Mouse (Mus musculus) kidney, adult 18-20 months (tissue): ENCODE measurements at regions not wholly inside any gene's neighbourhood (a gene's known extent, or its start where the extent isn't known, plus 50 kb on each side); places are given as distances from the start of the nearest gene placed in this dataset.
A peak's percentile ranks its signal among the peaks of the same experiment; 100 is the strongest.

Experiments used
- DNase-seq: peaks from one replicate; pipeline ENCODE4 v3.0.0; 2021

DNA sequence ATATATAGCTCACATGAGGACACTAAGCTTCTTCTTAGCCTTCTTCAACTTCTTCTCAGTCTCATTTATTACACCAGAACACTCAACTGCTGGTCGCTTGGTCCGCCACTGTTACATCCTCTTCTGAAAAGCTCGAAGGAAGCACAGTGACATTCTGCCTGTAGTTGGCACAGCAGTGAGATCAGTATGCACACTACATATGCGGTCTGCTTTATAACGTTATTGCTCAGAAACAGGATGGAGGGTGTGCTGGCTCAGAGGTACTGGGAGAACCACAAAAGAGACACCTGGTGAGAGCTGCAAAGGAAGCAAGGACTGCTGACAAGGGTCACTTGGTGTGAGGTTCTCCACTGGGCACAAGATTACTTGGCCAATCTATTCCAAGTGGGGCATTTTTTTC is 179.5 kb downstream of the Ets1 start:
- no peak for DNase-seq

DNA sequence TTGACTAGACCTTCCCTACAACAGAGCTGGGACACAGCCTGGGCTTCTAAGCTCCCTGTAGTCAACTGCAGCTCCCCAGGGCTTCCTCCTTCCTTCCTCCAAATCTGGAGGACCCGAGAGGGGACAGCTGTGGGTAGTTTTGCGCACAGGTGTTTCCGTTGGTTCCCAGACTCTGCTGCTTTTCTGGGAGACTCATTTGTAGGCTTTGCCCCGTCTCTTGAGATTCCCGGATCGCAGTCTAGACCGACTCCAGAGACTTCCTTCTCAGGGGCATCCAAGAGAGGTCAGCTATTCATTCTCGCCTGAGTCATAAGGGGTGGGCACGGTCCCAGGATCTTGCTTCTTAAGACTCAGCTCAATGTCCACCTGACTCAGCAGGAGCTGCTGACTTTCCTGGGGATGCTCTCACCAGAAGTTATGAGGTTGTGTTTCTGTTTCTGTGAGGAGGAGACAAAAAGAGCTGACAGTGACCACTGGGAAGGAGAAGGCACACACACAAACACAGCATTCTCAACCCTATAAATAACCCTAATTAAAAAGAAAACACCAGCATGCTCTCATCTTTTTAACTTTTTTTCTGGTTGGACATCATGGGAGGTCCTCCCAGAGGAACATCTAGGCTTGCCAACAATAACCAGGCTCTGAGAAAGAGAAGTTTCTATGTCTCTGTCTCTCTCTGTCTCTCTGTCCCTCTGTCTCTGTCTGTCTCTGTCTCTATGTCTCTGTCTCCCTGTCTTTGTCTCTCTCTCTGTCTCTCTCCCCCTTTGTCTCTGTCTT is 180.8 kb downstream of the Ets1 start:
- peak; percentile 47 for DNase-seq

DNA sequence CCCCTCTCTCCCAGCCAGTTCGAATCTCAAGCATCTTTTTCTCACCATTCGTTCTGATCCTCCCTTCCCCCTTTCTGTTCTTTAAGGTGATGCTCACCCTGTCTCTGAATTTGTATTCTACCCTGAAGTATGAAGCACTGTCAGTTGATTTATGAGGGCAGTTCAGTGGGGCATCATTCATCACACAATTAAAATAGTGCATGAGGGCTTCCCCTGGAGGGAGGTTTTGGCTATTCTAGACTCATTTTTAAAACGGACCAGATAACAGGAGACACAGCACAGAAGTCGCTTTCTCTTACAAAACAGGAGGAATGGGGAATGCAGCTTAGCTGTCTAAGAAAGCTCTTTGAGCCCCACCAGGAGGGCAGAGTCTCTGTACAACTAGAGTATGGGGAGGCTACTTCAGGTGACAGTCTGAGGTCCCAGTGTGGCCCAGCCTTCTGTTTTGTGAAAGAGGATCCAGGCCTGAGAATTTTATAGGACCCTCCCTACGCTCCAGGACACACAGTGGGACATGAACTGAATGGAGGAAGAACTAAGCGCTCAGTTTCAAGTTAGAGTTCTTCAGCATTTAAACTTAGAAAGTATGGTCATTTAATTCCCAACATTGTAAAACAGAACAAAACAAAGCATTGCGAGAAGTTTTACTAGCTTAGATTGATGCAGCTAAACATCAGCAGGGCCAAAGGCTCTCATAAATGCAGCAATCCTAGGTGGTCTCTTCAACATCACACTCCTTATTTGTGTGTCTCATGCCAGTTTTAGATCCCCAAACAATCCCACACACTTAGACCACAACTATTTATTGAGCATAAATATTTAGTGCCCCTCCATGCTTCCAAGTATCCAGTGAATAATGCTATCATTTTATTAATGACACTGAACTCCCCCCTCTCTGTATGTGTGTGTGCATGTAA is 181.7 kb downstream of the Ets1 start:
- no peak for DNase-seq

DNA sequence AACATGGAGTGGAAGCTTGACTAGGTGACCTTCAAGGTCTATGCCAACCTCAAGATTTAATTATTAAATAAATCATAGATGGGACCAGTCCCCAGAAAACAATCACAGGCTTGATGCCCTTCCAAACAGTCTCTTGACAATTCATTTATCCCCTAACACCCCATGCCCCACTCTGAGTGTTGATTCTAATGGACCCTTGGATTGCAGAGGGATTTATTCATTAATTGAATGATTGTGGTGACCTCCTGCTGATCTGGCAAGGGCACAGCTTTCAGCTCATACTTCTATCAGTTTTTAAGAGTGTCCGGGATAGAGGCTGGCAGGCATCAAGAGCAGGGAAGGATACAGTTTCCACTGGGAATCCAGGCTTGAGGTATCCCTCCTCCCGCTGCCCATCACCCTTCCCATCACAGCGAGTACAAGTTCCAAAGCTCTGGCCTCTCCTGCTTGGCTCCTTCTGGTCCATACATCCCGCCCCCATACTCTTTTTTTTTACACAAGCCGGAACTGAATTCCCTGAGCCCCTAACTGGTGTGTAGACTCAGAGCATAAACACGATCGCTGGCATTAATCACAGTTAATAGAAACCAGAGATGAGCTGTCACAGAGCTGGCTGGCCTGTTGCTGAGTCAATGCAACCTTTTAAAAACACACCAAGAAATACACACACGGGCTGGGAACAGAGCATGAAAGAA is 187.6 kb downstream of the Ets1 start:
- DNase-seq = no peak

DNA sequence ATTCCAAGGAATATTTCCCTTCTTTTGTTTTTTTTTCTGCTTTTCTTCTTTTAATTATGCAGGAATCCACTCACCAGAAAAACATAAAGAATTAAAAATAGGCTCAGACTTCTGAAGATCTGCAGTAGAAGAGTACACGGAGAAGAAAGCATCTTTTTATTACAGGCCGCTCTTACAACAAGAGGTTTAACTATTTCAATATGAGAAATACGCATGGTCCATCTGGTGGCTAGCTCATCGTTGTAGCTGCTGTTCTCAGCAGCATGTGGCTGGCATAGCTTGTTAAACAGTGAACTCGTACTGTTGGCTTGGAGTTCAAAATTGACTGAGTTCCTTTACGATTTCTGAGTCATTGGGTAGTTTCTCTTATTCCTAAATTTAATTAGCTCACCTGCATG is 188.1 kb downstream of the Ets1 start:
- DNase-seq = no peak

DNA sequence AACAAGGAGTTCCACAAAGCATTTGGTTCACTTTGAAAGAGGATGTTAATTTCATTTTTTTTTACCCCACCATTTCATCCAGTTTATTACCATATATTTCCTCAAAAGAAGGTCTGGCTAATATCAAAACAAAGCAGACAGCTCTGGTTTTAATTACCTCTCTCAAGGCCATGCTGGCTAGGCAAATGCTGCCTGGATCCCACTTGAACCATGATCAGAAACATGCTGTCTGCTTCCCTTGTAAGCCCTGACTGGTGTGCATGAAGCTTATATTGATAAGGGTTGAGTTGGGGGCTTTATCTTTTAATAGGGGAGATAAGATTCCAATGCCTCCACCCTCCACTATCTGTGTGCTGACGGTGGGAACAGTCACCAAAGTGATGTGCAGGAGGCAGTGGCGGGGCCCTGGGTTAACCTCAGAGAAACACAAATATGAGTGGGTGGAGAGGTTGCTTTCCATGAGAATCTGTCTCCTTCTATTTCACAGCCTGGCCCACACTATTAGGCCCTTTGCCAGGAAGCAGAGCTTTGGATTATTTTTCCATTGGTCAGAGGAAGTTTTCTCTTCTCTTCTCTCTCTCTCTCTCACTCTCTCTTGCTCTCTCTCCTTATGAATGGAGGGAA is 194.4 kb downstream of the Ets1 start:
- DNase-seq = no peak

DNA sequence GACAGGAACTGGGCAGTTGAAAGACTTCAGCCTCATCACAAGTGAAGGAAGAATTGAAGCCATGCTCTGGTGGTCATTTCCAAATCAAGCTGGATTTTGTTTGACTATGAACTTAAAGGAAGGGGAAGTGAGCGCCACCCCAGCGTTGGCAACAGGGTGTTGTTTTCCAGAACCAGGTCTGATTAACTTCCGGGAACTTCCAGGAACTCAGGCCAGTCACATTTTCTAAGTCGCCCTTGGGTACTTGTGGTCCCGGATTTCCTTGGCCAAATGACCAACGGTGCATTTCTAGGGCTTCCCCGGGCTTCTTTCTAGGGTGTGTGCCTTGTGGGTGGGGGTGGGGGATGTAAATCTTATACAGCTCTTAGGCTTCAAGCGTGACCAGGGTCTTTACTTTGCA is 197.4 kb downstream of the Ets1 start:
- no peak for DNase-seq

DNA sequence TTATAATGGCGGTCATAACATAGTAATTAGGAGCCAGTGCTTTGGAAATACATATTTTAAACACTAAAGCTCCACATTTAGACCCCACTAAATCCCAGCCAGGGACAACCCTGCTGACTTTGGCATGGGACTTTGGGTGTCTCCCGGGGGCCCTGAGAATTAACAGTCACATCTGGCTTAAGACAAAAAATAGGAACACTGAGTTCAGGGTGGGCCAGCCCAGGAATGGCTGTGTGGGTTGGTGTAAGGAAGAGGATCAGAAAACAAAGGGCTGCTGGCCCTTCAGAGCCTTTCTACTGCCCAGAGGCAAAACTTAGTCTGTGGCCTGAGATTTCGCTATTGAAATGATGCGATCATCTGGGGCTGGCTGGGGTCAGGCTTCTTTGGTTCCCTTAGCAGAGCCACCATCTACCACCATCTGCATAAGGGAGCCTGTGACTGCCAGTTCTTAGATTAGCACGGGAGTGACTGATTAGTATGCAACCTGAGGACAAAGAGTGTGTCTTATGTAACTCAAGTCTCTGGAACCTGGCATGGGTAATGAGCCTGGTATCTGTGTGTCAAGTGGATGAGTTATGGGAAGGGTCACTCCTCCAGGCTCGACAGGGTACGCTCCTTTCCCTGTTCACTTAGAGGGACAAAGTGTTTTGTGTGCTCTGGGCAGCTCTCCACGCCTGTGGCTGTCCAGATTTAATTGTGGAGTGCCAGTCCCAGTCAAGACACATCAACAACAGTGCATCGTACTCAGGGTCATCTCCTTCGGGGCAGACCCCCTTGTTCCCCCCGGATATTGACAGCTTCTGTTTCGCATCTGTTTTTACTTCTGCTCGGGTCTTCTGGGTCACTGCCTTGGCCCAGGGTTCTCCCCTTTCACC is 199.0 kb downstream of the Ets1 start:
- DNase-seq = peak; percentile 6

DNA sequence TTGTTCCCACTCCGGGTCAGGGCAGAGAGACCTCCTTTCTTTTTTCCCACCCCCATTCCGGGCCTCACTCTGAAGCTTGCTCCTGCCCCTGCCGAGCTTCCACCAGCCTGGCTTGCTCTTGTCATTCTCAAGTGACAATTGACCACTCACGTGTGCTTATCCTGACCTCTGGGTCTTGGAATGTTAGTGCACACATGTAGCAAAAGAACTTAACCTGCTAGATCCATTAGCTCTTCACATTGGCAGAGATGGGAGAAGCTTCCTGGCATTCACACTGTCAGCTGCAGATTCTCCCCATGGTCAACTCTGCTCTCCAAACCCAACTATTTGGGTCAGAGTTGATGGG is 199.6 kb downstream of the Ets1 start:
- DNase-seq = no peak

DNA sequence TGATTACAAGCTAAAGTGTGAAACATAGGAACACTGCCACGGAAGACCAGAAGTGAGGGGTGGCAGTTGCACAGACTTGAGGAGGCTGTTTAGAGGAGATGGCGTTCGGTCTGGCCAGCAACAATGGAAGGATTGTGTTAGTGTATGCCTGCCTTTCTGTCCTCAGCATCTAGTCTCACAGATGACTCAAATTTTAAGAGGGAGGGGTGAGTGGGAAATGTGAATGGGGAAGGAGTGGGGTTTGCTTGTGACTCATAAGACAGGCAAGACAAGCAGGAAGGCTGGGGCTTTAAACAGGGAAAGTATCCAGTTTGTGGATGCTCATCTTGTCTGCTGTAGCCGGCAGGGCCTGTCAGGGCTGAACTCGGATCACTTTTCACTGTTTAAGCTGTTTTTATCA is 200.3 kb downstream of the Ets1 start:
- no peak for DNase-seq

DNA sequence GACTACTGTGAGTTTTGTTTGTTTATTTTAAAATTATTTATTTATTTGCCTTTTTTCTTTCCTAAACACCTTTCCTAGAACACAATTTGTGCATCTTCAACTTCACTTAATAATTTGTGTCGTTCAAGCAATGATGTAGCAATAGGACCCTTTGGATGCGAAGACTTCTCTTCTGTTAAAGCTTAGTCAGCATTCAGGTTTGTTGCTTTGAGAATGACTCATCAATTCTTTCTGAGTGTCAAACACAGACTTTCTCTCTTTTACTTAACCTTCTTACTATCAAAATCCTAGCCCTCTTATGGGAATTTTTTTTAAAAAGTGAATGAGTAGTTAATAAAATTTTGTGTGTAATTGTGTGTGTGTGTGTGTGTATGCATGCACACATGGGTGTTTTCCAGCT is 211.3 kb downstream of the Ets1 start:
- no peak for DNase-seq

DNA sequence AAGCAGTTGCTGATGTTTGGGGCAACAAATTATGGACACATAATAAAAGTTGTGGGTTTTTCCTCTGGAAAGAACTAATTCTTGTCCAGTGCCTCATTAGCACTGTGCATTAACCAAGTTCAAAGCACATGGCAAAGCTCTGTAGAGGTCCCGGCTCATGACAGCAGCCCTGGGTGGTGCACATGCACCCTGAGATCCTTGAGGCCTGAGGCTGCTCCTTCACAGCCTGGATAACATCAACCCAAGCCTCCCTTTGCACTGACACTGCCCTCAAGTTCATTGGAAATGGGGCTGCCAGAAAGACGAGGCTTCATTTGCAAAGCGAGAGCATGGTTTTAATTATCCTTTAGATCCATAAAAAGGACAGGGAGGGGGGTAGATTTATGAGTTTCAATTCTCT is 216.3 kb downstream of the Ets1 start:
- DNase-seq = no peak

DNA sequence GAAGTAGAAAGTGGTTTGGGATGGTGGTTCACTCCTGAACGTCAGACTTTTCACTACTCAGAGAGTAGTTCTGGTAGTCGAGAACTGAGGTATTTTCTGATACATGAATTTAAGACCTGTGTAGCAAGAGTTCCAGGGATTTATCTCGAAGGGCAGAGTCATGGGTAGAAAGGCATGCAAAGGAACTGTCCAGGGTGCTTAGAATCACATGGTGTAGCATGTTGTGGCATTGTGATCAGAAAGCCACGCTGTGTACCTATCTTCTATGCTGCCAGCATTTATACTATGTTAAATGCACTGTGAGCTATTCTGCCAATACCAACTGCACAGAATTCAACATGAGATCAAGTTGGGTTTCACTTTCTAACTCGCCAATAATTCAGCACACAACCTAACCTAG is 227.3 kb downstream of the Ets1 start:
- no peak for DNase-seq

DNA sequence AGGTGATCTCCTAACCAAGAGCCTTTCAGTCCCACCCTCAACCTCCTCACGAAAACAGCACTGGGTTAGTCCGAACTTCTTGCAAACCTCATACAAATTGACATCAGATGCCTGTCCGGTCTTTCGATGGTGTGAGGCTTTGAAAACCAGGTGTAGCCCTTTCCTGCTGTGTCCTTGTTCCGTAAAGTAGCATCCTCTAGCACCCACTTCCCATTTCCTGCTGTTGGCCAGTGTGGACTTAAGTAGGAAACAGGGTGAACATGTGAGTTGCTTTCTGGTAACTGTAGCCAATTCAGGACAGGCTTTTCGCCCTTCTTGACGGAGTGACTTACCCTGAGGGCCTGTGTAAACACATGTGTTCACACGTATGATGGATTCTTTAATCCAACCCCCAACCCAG is 232.9 kb downstream of the Ets1 start:
- DNase-seq = no peak

DNA sequence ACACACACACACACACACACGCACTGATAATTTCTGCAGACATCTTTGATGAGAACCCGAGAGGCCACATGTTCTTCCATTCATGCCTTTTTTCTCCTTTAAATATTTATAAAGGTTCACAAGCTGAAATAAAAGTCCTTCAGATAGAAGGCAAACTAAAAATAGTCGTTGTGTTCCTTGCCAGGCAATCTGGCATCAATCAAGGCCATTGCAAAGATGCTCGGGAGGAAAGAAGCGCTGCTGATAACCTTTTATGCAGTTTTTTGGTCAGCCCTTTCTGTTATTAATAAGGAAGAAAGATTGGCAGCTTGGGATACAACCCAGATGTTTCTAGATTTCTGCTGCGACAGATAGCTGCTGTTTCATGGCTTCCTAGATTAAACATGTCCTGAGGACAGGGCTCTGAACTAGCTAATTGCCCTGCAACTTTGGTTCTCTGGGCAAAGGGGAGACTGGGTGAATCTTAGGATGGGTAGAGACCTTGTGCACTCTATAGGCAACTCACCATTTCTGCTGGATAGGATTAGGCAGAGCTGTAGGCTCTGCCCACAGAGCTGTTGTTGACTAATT is 238.4 kb downstream of the Ets1 start:
- DNase-seq = no peak

DNA sequence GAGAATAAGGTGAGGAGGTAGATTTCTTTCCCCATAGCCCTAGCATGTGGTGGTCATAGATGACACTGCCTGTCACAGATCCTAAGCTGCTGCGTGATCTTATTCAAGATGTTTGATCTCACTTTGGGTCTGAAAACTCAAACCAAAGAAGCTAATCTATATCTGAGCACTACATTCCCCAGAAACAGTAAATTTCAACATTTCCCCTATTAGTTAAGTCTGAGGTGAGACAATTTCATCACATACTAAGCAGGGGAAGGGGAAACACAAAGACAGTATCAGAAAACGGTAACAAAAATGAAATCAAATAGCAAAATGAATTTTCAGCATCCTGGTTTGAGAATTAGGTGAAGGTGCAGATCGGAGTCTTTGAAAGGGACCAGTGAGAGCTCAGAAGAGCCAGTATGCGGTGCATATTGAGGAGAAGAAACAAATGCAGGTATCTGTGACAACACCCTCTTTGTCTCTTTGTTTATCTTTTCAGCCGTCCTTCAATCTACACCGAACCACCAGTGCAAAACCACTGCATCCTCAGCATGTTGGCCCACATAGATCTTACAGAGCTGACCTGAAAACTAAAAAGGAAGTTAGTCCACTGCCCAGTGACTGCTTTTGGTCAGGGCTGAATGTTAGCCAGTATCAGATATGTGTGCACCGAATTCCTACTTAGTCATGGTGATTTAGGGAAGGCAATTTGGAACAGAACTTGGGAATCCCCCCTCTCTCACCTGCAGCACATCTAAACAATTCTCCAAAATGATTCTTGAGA is 247.0 kb downstream of the Ets1 start:
- no peak for DNase-seq

DNA sequence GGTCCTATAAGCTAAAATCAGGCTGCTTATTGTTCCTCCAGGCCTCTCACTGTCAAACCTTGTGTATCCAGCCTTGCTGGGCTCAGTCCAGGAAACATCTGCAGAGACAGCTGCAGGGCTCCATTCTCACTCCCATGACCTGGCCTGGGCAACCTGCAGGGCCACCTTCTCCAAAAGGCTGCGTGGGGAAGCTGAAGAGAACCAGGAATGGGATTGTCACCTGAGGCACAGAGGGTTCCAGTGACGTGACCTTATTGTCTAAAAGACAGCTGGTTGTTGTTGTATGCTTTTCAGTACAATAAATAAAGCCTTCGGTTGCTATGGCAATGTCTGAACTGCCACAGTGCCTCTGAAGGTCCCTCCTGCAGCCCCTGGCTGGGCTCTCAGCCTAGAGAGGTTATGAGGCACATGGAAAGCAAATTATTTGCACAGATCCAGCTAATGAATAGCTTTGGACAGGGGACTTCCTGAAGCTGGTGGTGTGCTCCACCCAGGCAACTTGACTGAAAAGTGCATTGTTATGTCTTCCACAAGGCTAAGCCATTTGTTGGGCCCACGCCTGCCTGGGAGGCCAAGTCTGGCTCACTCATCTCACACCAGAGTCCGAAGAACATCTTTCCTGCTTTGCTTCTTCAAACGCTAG is 250.1 kb downstream of the Ets1 start:
- peak; percentile 13 for DNase-seq

DNA sequence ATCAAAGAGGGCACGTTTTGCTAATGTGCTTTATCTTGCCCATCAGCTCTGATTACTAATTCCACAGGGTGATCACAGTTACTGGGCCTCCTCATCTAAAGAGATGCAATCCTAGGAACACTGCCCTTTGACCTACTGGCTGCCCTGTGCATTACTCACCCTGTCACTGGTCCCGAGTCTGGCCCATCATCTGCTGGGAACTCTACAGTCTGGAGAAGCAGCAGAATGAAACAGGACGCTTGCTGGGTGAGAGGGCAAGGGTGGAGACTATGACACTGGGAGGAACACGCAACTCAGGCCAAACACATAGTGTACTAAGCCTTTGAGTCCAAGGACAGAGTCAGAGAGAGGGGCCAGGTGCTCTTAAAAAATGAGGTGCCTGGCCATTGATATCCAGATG is 263.8 kb downstream of the Ets1 start:
- no peak for DNase-seq

DNA sequence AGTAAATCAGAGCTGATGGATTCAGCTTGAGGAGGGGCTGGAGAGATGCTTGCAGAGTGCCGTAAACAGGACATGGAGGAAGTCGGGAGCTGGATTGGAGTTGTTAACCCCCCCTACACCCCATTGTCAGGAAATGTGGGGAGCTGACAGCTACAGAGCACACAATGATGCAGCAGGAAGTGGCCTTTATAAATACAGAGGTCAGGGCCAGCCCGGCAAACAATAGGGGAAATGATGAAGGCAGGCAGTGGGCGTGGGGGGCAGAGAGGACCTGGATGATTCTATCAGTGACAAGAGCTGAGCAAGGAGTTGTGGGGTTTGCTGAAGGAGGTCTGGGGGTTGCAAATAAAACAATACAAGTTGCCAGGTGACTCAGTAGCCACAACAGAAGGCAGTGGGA is 265.3 kb downstream of the Ets1 start:
- peak; percentile 56 for DNase-seq

DNA sequence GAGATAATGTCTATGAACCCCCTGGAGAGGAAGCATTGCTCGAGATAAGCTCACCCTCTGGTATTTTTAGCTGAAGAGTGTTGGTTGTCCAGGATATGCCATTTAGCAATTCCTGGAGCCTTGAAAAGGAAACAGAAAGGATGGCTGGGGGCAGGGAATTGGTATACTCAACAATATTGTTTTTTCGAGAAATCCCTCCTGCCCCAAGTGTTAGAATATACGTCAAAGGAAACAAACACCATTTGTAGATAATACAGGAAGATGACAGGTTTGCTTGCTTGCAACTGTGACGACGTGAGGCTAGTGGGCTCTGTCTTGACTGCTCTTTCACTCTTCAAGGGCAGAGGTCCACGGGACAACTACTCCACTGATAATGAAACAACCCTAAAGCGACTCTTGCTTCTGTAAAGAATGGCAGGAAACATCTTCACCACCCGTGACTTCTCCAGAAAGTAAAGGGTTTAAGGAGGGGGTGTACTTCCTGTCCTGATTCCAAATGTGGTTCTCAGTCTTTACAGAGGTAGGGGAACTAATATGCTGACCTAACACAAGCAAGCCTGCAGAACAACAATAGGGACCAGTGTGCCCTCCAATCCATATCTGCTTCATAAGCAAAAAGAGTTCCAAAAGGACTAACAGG is 270.3 kb downstream of the Ets1 start:
- DNase-seq = peak; percentile 9
